Mouse (Mus musculus): Measurements from ENCODE around the gene Acot8.

Gene Acot8

GRCm38 (mm10) chr2:164779481-164780086 lies 25.1 kb downstream of the Acot8 start, which contains the start of gene Tnnc2:
Gene Tnnc2, minus strand, starts transcription at chr2:164779967.
- no peak for DNase-seq

- no peak for DNase-seq
Measured at GRCm38 (mm10) chr2:164778809-164779208, 25.9 kb downstream of the Acot8 start.

DNA sequence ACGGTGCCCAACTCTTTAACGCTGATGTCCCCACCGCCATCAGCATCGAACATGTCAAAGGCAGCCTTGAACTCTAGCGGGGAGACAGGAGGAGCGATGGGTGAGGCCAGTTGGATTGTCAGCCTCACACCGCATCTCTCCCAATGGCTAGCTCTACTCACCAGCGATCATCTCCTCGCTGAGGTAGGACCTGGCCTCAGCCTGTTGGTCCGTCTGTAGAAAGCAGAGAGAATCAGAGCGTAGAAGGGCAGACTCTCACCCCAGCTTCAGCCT lies 26.7 kb downstream of the Acot8 start:
- no peak for DNase-seq

DNA sequence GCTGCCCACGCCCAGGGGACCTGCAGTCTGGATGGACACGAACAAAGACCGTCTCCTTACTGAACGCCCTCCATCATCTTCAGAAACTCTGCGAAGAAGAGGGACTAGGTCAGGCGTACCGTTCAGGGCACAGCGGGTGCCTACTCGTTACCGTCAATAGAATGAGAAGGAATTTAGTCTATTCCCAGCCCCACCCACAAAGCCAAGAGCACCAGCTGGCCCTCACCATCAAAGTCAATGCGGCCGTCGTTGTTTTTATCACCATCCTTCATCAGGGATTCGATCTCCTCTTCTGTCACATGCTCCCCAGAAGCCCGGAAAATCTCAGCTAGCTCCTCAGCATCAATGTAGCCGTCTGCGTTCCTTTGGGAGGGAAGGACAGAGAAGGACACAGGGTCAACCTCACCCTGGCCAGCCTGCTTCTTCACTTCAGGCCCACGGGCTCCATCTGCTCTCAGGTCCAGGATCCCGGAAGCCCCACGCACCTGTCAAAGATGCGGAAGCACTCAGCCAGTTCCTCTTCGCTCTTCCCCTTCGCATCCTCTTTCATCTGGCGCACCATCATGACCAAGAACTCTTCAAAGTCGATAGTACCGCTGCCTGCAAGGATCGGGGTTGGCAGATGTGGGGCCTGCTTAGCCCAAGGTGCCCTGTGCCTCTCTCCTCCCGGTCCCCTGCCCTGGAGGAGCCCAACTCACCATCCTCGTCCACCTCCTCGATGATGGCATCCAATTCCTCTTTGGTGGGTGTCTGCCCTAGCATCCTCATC lies 27.3 kb downstream of the Acot8 start:
- DNase-seq: no peak

GRCm38 (mm10) chr2:164776801-164777200 lies 27.9 kb downstream of the Acot8 start:
- no peak for DNase-seq

- DNase-seq: no peak
Measured at GRCm38 (mm10) chr2:164776130-164776529, 28.6 kb downstream of the Acot8 start.

DNA sequence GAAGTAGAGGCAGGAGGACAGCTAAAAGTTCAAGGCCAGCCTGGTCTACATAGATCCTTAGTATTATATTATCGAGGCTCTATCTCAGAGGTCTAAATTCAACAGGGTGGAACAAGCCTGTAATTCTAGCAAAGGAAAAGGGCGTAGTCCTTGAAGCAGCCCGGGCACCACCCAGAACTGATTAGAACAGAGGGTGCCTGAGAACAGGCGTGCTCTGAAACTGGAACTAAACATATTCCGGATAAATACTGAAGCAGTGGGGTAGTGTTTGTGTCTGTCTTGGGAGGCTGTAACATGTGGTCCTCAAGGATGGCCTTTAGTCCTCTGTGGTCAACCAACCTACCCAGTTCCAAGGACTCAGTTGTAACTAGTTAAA lies 30.7 kb downstream of the Acot8 start:
- DNase-seq: no peak

DNA sequence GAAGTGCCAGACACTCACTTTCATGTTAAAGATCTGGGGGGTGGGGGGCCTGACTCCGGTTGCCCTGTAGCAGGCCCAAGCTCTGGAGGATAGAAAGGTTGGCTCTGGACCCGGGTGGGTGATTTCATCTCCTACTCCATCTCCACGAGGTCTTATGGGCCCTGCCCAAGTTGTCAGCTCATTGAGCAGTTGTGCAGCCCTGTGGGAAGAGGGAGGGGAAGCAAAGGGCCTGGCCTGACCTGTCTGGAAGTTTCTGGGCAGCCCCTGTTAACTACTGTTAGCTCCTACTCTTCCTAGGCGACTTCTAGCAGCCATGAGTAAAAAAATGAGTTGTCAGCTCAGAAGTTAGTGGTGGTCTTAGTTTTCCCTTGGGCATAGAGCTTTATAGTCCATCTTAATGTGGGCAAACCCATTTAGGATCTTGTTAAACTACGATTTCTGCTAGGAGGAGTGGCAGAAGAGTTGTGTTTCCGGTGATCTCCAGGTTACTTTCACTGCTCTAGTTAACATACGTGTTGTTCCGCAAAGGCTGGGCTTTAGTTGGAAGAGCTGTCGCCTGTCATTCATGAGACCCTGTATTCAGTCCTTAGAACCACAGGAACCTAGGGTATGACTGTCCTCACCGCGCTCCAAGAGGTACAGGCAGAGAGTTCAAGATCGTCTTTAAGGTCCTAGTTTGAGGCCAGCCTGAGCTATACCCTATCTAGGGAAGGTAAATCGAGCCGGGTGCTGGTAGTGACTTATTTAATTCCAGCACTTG lies 31.3 kb downstream of the Acot8 start:
- no peak for DNase-seq

- no peak for DNase-seq
Measured at GRCm38 (mm10) chr2:164771123-164771522, 33.6 kb downstream of the Acot8 start.

DNA sequence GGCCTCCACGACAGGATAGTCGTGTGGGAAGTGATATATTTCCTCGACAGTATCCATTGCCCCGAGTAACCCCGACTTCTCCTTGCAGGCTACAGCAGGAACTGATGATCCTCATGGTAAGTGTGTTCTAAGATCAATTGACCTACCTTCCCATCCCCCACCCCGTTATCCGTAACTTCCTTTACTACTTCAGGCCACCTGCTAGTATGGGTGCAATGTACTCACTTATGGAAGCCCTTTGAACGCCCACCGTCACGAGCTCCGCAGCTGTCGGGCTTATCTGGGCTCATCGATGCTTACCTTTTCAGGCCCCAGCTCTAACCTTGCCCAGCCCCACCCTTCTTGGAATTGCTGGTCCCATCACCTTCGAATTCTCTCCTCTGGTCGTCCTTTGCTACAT lies 34.4 kb downstream of the Acot8 start:
- no peak for DNase-seq

DNA sequence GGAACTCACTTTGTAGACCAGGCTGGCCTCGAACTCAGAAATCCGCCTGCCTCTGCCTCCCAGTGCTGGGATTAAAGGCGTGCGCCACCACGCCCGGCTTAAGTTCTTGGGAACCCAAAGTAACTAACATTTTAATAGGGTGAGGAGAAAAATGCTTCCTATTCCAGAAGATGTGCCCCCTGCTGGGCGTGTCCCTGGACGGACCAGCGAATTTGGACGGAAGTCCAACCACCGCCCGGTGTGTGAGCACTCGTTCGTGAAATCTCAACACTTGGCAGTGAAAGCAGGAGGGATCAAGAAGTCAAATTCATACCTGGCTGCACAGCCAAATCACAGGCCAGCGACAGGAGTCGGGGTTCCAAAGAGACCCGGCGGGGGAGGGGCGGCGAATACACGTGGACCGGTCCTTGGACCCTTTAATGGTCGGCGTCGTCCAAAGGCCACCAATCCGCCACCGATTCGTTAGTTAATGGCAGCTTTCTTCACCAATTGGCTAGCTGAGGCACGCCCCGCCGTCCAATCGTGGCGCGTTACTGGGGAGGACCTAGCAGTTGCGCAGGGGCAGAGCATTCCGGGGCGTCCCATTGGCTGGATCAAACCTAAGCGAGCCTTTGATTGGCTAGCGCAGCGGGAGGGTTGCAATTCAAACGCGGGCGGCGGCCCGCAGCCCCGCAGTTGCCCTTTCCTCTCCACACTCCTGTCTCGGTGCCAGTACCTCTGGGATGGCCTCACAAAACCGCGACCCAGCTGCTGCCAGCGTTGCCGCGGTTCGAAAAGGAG lies 35.2 kb downstream of the Acot8 start, which contains the start of gene Ube2c:
TSS of gene Ube2c (plus strand) at position 641 of the 780 bp plus-strand sequence.
- peak; percentile 93 to 94 for DNase-seq

DNA sequence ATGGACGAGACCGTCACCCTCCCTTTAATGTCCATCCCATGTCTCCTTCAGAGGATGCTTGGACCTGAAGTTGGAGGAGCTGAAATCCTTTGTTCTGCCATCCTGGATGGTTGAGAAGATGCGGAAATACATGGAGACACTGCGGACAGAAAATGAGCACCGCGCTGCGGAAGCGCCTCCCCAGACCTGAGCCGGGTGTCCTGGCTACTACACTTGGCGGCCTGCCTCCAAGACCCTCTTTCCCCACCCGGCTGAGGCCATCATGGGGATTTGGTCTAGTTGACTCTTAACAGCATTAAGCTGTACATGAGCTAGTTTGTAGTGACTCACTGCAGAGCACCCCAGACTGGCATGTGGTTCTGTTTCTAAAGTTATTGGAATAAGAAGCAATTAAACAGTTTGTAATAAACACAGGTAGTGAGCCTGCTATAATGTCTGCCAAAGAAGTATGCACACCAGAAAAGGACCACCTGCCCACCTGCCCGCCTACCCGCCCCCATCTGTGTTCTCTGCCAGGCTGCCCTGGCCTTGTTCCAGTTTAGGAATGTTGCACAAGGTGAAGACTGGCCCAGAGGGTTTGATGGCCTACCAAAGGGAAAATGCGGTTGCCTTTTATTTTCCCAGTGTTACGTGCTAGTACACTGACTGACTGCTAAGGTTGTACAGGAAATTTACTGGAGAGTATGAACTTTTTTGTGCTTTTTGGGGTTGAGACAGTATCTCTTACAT lies 36.7 kb downstream of the Acot8 start:
- DNase-seq: no peak

DNA sequence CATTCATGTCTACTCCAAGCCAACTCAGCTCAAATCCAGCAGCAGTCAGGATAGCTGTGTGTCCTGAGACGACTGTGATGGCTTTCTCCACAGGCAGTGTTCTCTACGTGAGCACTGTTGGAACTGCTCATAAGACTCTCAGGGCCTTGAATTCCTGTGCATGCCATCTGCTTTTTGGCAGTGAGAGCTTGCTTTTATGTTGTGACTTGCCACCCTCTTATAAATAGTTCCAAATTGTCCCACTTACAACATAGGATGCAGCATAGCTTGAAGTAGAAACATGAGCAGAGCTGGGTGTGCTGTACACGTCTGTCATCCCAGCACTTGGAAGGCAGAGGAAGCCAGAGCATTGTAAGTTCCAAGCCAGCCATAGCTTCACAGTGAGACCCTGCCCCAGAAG lies 38.8 kb downstream of the Acot8 start:
- no peak for DNase-seq

- DNase-seq: no peak
Measured at GRCm38 (mm10) chr2:164762593-164762992, 42.1 kb downstream of the Acot8 start.

DNA sequence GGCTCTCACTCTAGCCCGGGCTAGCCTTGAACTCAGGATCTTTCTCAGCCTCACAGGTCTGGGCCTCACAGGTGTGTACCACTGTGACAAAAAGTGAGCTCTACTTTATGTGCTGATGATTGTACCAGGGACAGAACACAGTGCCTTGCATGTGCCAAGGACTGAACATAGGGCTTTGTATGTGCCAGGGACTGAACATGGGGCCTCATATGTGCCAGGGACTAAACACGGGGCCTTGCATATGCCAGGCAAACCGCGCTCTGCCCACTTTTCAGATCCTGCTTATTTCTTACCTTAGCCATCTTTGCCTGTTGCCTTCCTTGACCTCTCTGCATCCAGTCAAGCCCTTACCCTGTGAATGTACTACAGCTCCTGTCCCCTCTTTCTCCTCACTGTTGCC lies 42.7 kb downstream of the Acot8 start:
- no peak for DNase-seq

GRCm38 (mm10) chr2:164761502-164761901 lies 43.2 kb downstream of the Acot8 start:
- no peak for DNase-seq

DNA sequence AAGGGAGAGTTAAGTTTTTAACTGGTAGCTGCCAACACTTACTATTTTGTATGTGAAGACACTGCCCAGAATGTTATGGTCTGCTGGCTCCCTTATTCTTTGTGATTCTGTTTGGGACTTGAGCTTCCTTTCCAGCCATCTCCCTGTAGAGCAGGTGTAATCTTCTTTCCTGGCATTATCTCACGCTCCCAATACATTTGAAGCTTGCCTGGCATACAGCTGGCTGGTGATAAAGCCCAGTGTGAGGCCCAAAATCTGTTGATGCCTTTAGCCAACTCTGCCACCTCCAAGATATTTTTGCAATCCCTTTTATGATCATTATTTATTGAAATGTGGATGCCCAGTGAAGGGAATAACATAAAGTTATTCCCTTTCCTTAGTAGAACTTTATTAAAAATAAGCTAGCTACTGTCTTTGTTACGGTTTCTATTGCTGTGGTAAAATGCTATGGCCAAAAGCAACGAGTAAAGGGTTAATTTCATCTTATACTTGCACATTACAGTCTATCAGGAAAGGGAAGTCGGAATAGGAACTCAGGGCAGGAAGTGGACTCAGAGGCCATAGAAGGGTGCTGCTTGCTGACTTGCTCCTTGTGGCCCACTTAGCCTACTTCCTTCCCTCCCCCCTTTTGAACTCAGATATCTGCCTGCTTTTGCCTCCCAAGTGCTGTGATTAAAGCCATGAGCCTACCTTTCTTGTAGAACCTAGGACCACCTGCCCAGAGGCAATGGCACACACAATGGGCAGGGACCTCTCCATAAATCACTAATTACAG lies 44.4 kb downstream of the Acot8 start:
- no peak for DNase-seq

DNA sequence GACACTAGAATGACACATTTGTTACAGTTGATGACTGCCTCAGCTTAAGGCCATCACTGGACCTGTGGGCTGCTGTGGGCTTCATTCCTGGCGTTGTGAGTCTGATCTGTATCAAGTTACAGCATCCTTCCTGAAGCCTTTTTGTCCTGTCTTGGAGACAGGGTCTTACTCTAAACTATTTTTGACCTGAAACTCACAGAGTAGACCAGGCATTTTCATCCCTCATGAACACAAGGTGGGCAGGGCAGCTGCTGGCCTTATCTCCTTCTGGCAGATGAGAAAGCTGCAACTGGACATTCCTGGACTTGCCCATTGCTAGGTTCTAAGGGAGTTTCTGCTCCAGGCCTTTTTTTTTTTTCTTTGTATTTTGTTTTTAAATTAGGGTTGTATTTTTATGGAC lies 46.0 kb downstream of the Acot8 start:
- no peak for DNase-seq

DNA sequence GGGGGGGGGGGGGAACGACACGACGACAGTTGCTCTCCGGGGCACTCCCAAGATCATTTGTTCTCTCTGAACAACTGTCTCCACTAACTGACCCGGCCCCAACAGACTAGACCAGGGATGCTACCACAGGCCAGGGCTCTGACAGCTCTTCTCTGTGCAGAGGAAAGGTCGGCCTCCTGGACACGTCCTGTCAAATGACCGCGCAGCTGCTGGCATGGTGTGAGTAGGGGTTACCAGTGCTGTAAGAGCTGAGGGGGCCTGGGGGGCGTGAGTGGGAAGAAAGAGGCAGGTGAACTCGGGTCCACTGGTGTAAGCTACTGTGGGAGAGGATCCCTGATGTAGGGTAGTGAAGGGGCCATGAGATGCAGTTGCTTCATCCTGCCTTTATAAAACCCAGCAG lies 46.8 kb downstream of the Acot8 start:
- no peak for DNase-seq

DNA sequence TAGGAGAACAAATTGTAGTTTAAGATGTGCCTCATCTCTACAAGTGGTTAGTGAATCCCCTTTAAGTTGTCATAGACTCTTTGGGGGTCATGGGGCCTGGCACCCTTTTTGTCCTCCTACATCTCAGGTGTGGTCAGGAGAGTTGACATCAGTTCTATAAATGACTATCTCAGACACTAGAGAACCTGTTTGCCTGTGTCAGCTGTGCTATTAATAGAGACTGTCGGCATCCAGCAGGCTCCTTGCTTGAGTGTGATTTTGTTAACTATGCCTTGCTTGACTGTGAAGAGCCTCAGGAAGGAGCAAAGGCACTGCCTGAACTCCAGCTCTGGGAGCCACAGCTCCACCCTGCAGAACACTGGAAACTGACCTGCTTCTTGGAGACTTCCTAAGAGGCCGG lies 49.9 kb downstream of the Acot8 start:
- no peak for DNase-seq

- DNase-seq: no peak
Measured at GRCm38 (mm10) chr2:164754105-164754504, 50.6 kb downstream of the Acot8 start.

DNA sequence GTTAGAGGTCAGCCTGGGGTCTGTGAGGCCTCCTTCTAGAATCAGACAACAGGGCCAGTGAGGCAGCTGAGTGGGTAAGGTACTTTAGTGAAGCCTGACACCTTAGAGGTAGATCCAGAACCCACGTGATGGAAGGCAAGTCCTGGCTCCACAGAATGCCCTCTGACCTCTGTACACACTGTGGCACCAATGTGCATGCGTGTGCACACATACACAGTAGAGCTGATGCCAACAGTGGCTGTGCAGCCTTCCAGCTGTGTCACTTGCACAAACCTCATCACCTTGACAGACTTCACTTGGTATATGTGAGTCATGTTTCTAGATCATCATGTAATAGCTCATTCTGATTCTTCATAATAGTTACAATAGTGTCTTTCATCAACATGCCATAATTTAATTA lies 52.2 kb downstream of the Acot8 start:
- DNase-seq: no peak
